ENCODE assay signal across 8 mouse cellular contexts in the genomic region with DNA sequence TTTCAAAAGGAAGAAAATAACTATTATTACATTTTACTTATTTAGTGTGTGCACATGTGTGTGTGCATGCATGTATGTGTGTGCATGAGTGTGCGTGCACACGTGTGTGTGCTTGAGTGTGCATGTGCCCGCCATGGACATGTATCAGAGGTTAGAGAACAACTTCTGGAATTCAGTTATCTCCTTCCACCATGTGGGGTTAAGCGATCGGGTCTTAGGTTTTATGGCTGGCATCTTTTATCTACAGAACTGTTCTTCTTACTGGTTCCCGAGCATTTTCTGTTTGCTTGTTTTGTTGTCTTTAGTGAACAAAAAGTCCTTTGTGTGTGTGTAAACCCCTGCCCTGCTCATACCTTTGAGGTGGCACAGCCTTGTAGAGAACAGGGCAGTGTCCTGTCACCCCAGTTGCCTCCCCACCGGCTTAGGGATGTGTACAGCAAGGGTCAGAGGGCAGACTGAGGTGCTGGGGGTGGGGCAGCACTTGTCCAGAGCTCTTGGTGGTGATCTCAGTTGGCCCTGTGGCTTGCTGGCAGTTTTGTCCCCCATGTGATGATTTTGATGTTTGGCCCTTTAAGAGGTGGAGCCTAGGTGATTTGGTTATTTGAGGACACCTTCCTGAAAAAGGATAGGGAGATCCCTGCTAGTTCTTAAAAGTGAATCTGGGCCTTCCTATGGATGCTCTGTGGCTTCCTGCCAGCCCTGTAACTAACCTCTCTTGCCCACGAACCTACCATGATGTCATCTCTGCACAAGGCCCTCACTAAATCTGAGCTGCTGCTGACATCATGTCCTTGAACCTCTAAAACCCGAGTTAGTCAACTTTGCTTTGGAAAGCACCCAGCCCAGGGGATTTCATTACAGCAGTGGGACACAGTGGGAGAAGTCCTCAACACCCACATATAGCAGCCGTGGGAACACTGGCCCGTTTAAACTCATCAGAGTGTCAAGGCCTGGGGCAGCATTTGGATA. TPM values are rescaled to one million over a fixed set of nuclear protein-coding genes. Genes with fewer than 3 reads are reported as not detected.
DNase-seq lines count a peak whose midpoint lies in the region; ATAC-seq lines count a peak whose summit lies in the region.

No protein-coding gene starts in this region.

- peak overlapping the region; percentile 70 for H3K4me3 ChIP-seq in erythroblast, embryonic 14.5 days (replicated peaks)
- H3K4me3 ChIP-seq in forebrain, embryonic 14.5 days (ENCODE audit: low read depth, low read length) = no peak overlapping the region
- peak overlapping the region; percentile 92 for H3K4me3 ChIP-seq in liver, embryonic 15.5 days (replicated peaks)

- H3K4me1 ChIP-seq in erythroblast, embryonic 14.5 days (ENCODE audit: control insufficient read depth) = peaks cover 81% of the 10 kb centered on the region
- peaks cover 41% of the 10 kb centered on the region for H3K4me1 ChIP-seq in forebrain, embryonic 14.5 days (ENCODE audit: control insufficient read depth, insufficient read depth, low read length)
- H3K4me1 ChIP-seq in liver, embryonic 15.5 days (replicated peaks) = peaks cover 82% of the 10 kb centered on the region

- DNase-seq in forebrain, embryonic 14.5 days (ENCODE audit: low spot score) = no peak
- DNase-seq in layer of hippocampus, adult 9-10 months (ENCODE audit: low spot score) = no peak
- no peak for DNase-seq in thymus, postnatal 36 days

- H3K4me2 ChIP-seq in forebrain, embryonic 14.5 days (ENCODE audit: low read length) = peak overlapping the region; percentile 78
- H3K4me2 ChIP-seq in liver, embryonic 15.5 days = peak overlapping the region; percentile 89

- H3K27me3 ChIP-seq in erythroblast, embryonic 14.5 days (ENCODE audit: control insufficient read depth) = no peaks in the 10 kb centered on the region
- no peaks in the 10 kb centered on the region for H3K27me3 ChIP-seq in forebrain, embryonic 14.5 days (replicated peaks; ENCODE audit: control insufficient read depth, insufficient read depth, low read length)
- no peaks in the 10 kb centered on the region for H3K27me3 ChIP-seq in liver, embryonic 15.5 days

- H3K9ac ChIP-seq in forebrain, embryonic 14.5 days (ENCODE audit: low read length) = no peak overlapping the region
- peak overlapping the region; percentile 41 for H3K9ac ChIP-seq in liver, embryonic 15.5 days

- no peaks in the 10 kb centered on the region for H3K9me3 ChIP-seq in erythroblast, embryonic 14.5 days (ENCODE audit: control insufficient read depth, low read length)
- H3K9me3 ChIP-seq in forebrain, embryonic 14.5 days (replicated peaks; ENCODE audit: control insufficient read depth, low read length) = no peaks in the 10 kb centered on the region
- H3K9me3 ChIP-seq in liver, embryonic 15.5 days (replicated peaks) = no peaks in the 10 kb centered on the region

- peaks cover 88% of the 10 kb centered on the region for H3K36me3 ChIP-seq in erythroblast, embryonic 14.5 days (ENCODE audit: control insufficient read depth)
- no peaks in the 10 kb centered on the region for H3K36me3 ChIP-seq in forebrain, embryonic 14.5 days (ENCODE audit: control insufficient read depth, insufficient read depth, low read length)
- peaks cover 80% of the 10 kb centered on the region for H3K36me3 ChIP-seq in liver, embryonic 15.5 days (replicated peaks)

- H3K27ac ChIP-seq in forebrain, embryonic 14.5 days (ENCODE audit: low read depth, low read length) = no peak overlapping the region
- peak overlapping the region; percentile 86 for H3K27ac ChIP-seq in liver, embryonic 15.5 days (replicated peaks)

- WGBS in forebrain, embryonic 14.5 days = 65% methylated on average over 11 of the region's 11 CpGs
- WGBS in liver, embryonic 15.5 days (ENCODE audit: insufficient replicate concordance) = 33% methylated on average over 11 of the region's 11 CpGs

- ATAC-seq in erythroblast, adult 5-6 weeks (replicated peaks; ENCODE audit: low FRiP score, poor library complexity, severe bottlenecking) = no peak
- peak; percentile 13 for ATAC-seq in CD4-positive, CD25-positive, alpha-beta regulatory T cell, adult 4 months
- no peak for ATAC-seq in forebrain, embryonic 14.5 days
- no peak for ATAC-seq in liver, embryonic 15.5 days (ENCODE audit: insufficient read depth)
- no peak for ATAC-seq in erythroid progenitor cell, adult 5-6 weeks (replicated peaks; ENCODE audit: low FRiP score, poor library complexity, severe bottlenecking)

RNA-seq across cellular contexts. Expression of a gene that starts 4.7 kb away (rescaled TPM):
- 19.5 and 20.5 TPM in 2 replicates for polyA plus RNA-seq in erythroblast, embryonic 14.5 days (2012)
- total RNA-seq in erythroblast, adult 5-6 weeks (2015; ENCODE audit: low replicate concordance) = 82.8 and 141 TPM in 2 replicates
- 123 and 134 TPM in 2 replicates for total RNA-seq in erythroblast, adult 5-6 weeks (2017; ENCODE audit: low replicate concordance)
- polyA plus RNA-seq in CD4-positive, CD25-positive, alpha-beta regulatory T cell, adult 4 months (2017; shearing (Covaris generic)) = 1 to 10 TPM; 4.3 to 4.7 TPM
- polyA plus RNA-seq in forebrain, embryonic 14.5 days (2014; fragmentation: Nextera tagmentation; extraction: Ambion mirVana) = 10.2 and 10.6 TPM in 2 replicates
- polyA plus RNA-seq in liver, embryonic 15.5 days (2015; fragmentation: Nextera tagmentation; extraction: Ambion mirVana) = 13.2 and 17.4 TPM in 2 replicates
- total RNA-seq in erythroid progenitor cell, adult 5-6 weeks (2015; ENCODE audit: low replicate concordance) = 205 and 226 TPM in 2 replicates
- 148 and 153 TPM in 2 replicates for total RNA-seq in erythroid progenitor cell, adult 5-6 weeks (2017; ENCODE audit: low replicate concordance)
